Mouse (Mus musculus): ENCODE measurements around the gene Brinp1.

DNA sequence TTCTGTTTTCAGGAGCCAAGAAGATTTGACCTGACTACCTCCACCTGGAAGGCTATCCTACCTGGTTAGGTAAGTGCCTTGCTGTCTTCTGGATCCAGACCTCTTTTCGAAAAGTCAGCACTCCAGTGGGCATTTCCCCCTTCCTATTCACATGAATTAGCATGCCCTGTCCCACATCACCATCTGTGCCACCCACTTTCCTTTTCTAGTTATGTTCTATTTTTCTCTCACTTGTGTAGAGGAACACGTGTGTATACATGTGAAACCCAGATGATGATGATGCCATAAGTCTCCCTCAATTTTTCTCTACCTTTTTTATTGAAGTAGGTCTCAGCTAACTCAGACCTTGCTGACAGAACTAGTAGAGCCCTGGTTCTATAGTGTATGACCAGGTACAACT, 11.3 kb downstream of the Brinp1 start:
- TF ChIP-seq CTCF (IDR thresholded peaks at IDR 0.05; ENCODE audit: low read depth) (no peak), EP300 (IDR thresholded peaks at IDR 0.05; ENCODE audit: low read depth) (no peak)

All from liver, postnatal 0 days (tissue).